Mouse (Mus musculus) mouse trophoblast stem cell (cell line): ENCODE measurements around the gene Ino80.

Experiments
- in situ Hi-C, 2 experiments: fragments of 300-500 bp; cut with MseI, MboI; formaldehyde crosslinking; loops; 2 replicates in 1 of 2; 3 replicates in 1 of 2; pipeline ENCODE4 v1.15.1; 2025

Ino80 gene

GRCm38 (mm10) chr2:119324576-119325318 is 152.7 kb downstream of the Ino80 start:
- in situ Hi-C loops, result no loop called here

- in situ Hi-C loops, result no loop called here
These were observed 153.5 kb downstream of the Ino80 start for GRCm38 (mm10) chr2:119323866-119324575.
